Mouse (Mus musculus) small intestine, adult 2 months (tissue): Measurements from ENCODE around the gene Nrp2. TPM values are rescaled to one million over a fixed set of nuclear protein-coding genes. Genes with fewer than 3 reads are reported as not detected.

Experiments used
- H3K27ac ChIP-seq: fragments of 200-500 bp; 2 replicates; pipeline ENCODE4 v1.5.1; 2012; ENCODE audit warnings: low read depth, low read length, control low read depth, inconsistent platforms; ENCODE audit not compliant: insufficient read depth
- H3K27me3 ChIP-seq: fragments of 200-500 bp; 2 replicates; pipeline ENCODE4 v1.6.1; 2012; ENCODE audit warnings: mild to moderate bottlenecking, moderate library complexity, low read length, inconsistent platforms; ENCODE audit not compliant: control insufficient read depth, insufficient read depth
- H3K36me3 ChIP-seq: fragments of 200-500 bp; 2 replicates; pipeline ENCODE4 v1.6.1; 2012; ENCODE audit warnings: mild to moderate bottlenecking, low read length, control low read depth, inconsistent platforms; ENCODE audit not compliant: control insufficient read depth, insufficient read depth
- H3K4me1 ChIP-seq: fragments of 200-500 bp; 2 replicates; pipeline ENCODE4 v1.6.1; 2012; ENCODE audit warnings: low read length, inconsistent platforms, mixed read lengths; ENCODE audit not compliant: control insufficient read depth, insufficient read depth, insufficient read length
- H3K4me3 ChIP-seq: fragments of 200-500 bp; 2 replicates; pipeline ENCODE4 v1.5.1; 2012; ENCODE audit warnings: low read depth, mild to moderate bottlenecking, control low read depth, inconsistent platforms, low read length, moderate library complexity
- CTCF ChIP-seq: fragments of 200-500 bp; IDR thresholded peaks from 2 replicates; pipeline ENCODE4 v1.5.1; 2012; ENCODE audit warnings: low read depth, mild to moderate bottlenecking, control low read depth, inconsistent platforms, low read length, moderate library complexity, mixed read lengths; ENCODE audit not compliant: insufficient replicate concordance, insufficient read length; ENCODE audit errors: extremely low read depth
- POLR2A ChIP-seq: fragments of 200-500 bp; IDR thresholded peaks from 2 replicates; pipeline ENCODE4 v1.6.1; 2012; ENCODE audit warnings: low read depth, mild to moderate bottlenecking, control low read depth, inconsistent platforms, low read length, moderate library complexity
- WGBS: fragments of 180-500 bp; shearing (Covaris S2); methylation state at CpG from one replicate; pipeline ENCODE4 v1.1.7; 2018; 5-methylcytosine and 5-hydroxymethylcytosine counted together
- polyA plus RNA-seq: library from polyadenylated mRNA; depleted of rRNA; stranded (reverse); fragments of >200 nt; gene quantifications from 2 replicates; pipeline ENCODE4 v1.2.3, GENCODE M21; 2012

The Nrp2 gene
- polyA plus RNA-seq, 1 experiment, result 6.6 TPM

GRCm38 (mm10) chr1:62786255-62786654 lies 83.2 kb downstream of the Nrp2 start:
- Histone ChIP-seq H3K4me3 (no peak overlapping the region), H3K27ac (no peak overlapping the region), H3K27me3 (no peaks in the 10 kb centered on the region), H3K4me1 (no peaks in the 10 kb centered on the region), H3K36me3 (no peaks in the 10 kb centered on the region)
- WGBS, result 22% methylated on average over 5 of the region's 5 CpGs
- no peak for TF ChIP-seq CTCF
- TF ChIP-seq POLR2A, result no peak

DNA sequence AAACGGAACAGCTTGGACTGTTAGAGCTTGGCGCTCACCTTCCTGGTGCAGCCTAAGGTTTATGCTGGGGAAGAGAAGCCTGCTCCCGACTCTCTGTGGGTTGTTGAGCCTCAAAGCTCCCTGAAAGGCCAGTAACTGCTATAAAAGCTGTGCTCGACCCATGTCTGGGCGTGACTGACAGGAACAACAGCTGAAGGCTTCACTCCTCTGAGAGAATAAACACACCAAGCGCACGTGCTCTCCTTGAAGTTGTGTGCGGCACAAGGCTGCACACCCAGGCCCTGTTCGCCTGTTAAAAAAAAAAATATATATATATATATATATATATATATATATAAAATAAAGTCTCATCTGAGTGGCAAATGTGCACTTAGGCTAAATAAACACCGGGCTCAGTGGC lies 84.5 kb downstream of the Nrp2 start:
- Histone ChIP-seq H3K4me3 (no peak overlapping the region), H3K36me3 (no peaks in the 10 kb centered on the region), H3K27me3 (no peaks in the 10 kb centered on the region), H3K4me1 (no peaks in the 10 kb centered on the region), H3K27ac (no peak overlapping the region)
- WGBS, result 81% methylated on average over 10 of the region's 10 CpGs
- TF ChIP-seq CTCF, result no peak
- TF ChIP-seq POLR2A, result no peak

DNA sequence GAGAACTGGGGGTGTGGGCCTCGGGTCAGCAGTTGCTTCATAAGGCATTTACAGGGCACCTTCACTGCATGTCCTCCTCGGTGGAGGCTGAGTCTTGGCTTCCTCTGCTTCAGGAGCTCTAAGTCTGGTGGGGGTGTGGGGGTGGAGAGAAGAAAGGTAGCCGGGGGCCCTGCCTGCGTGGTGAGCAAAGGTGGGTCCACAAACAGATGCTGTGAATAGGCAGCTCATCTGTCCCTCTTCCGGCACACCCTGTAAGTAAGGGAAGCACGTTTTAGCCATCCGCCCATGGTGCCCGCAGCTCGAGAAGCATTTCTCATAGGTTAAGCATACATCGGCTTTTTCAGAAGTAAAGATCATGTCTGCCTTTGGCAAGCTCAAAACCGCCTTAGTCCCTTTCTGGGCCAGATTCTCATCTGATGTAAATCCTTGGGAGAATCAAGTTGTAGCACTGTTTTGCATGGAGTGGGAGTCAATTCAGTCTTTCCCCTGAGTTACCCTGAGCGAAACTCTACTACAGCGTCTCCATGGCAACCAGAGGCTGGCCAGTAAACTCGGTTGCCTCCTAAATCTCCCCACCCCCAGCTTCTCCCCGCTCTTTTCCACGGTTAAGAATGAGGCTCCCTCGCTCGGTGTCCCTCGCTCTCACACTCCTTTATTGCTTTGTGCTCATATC lies 91.3 kb downstream of the Nrp2 start:
- 47% methylated on average over 19 of the region's 19 CpGs for WGBS
- H3K4me1 ChIP-seq, result peaks cover 2% of the 10 kb centered on the region; the same call in 1 of the 2 replicates
- no peaks in the 10 kb centered on the region for H3K27me3 ChIP-seq
- no peak overlapping the region for H3K4me3 ChIP-seq
- no peak for TF ChIP-seq POLR2A
- TF ChIP-seq CTCF, result no peak
- no peak overlapping the region for H3K27ac ChIP-seq
- H3K36me3 ChIP-seq, result no peaks in the 10 kb centered on the region

DNA sequence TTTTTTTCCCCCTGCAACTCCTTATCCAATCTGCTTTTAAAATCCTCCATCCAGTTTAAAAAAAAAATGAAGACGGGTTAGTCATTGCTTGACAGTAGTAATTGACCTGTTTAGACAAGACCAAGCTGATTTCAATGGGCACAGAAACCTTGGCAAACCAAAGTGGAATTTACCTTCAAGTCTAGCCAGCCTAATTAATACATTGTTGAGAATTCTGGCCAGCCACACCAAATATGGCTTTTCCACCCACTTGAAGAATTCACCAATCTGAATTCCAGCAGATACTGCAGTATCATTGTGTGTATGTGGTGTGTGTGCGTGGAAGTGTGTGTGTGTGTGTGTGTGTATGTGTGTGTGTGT lies 91.8 kb downstream of the Nrp2 start:
- Histone ChIP-seq H3K4me3 (no peak overlapping the region), H3K27ac (no peak overlapping the region), H3K36me3 (no peaks in the 10 kb centered on the region), H3K4me1 (peaks cover 2% of the 10 kb centered on the region; the same call in 1 of the 2 replicates), H3K27me3 (no peaks in the 10 kb centered on the region)
- WGBS, result 66% methylated on average over 2 of the region's 2 CpGs
- TF ChIP-seq POLR2A, result no peak
- no peak for TF ChIP-seq CTCF

DNA sequence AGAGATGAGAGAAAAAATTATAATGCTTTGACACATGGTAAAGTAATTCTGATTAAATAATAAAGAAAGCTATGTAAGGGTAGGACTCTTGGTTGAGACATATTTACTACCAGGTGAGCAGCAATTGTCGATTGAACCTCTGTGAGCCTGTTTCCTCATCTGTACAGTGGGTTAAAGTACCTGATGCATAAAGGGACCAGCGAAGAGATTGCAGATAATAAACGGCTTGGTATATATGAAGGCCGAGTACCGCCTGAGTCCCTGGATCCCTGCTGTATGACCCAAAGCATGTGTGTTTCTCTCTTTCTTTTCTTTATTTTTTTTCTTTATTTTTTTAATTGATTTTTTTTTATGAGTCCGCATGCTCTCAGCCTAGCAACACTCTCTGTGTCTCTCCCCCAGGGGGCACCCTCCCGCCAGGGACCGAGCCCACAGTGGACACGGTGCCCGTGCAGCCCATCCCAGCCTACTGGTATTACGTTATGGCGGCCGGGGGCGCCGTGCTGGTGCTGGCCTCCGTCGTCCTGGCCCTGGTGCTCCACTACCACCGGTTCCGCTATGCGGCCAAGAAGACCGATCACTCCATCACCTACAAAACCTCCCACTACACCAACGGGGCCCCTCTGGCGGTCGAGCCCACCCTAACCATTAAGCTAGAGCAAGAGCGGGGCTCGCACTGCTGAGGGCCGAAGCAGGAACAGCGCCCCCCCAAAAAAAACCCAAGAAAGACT lies 92.4 kb downstream of the Nrp2 start:
- no peaks in the 10 kb centered on the region for H3K27me3 ChIP-seq
- peaks cover 2% of the 10 kb centered on the region; the same call in 1 of the 2 replicates for H3K4me1 ChIP-seq
- H3K4me3 ChIP-seq, result peak overlapping the region; percentile 27
- H3K36me3 ChIP-seq, result no peaks in the 10 kb centered on the region
- H3K27ac ChIP-seq, result no peak overlapping the region
- TF ChIP-seq CTCF (no peak), POLR2A (no peak)
- 59% methylated on average over 28 of the region's 28 CpGs for WGBS

- H3K4me3 ChIP-seq, result peak overlapping the region; percentile 27
- no peak overlapping the region for H3K27ac ChIP-seq
Measured at GRCm38 (mm10) chr1:62796038-62796647, 93.1 kb downstream of the Nrp2 start.

GRCm38 (mm10) chr1:62799427-62799826 lies 96.3 kb downstream of the Nrp2 start:
- no peak for TF ChIP-seq CTCF
- no peak for TF ChIP-seq POLR2A
- H3K27me3 ChIP-seq, result no peaks in the 10 kb centered on the region
- no peak overlapping the region for H3K27ac ChIP-seq
- H3K4me3 ChIP-seq, result no peak overlapping the region
- peaks cover 2% of the 10 kb centered on the region; the same call in 1 of the 2 replicates for H3K4me1 ChIP-seq
- H3K36me3 ChIP-seq, result no peaks in the 10 kb centered on the region
- 48% methylated on average over 4 of the region's 4 CpGs for WGBS

More at GRCm38 (mm10) chr1:62796038-62796647, 93.1 kb downstream of the Nrp2 start:
- no peaks in the 10 kb centered on the region for H3K36me3 ChIP-seq
- TF ChIP-seq POLR2A (no peak), CTCF (no peak)
- peaks cover 2% of the 10 kb centered on the region; the same call in 1 of the 2 replicates for H3K4me1 ChIP-seq
- no peaks in the 10 kb centered on the region for H3K27me3 ChIP-seq
- 54% methylated on average over 9 of the region's 9 CpGs for WGBS
